Mouse (Mus musculus) thymus, adult 2 months (tissue): ENCODE results near the gene Sec1.

Experiments
- CTCF ChIP-seq: fragments of 200-500 bp; IDR thresholded peaks from 2 replicates; pipeline ENCODE4 v1.5.1; 2012; ENCODE audit warnings: mild to moderate bottlenecking, control low read depth, low read length, moderate library complexity, borderline replicate concordance; ENCODE audit not compliant: control insufficient read depth, poor library complexity, insufficient read depth; ENCODE audit errors: extremely low read depth
- POLR2A ChIP-seq: fragments of 200-500 bp; IDR thresholded peaks from 2 replicates; pipeline ENCODE4 v1.6.1; 2012; ENCODE audit warnings: mild to moderate bottlenecking, low read length, control low read depth, moderate library complexity; ENCODE audit not compliant: control insufficient read depth, poor library complexity, insufficient read depth; ENCODE audit errors: extremely low read depth

DNA sequence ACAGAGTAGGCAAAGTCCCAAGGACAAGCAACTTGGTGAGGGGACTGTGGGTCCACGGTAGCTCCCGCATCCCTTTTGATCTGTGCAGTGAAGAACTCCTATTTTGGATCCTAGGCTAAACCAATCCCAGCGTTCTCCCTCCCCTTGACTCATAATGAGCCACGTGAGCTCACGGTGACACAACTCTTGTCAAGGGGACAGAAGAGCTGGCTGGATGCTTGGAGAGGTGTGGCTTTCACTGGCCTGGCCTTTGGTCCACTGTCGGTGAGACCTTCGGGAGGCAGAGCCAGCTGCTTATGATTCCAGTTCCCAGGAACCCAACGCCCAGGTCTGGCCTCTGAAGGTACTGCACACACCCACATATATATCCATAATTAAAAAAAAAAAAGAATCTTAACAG, 44.9 kb downstream of the Sec1 start:
- no peak for TF ChIP-seq CTCF
- TF ChIP-seq POLR2A, result no peak
